Mouse (Mus musculus) monocyte, adult 2 months (primary cell): ENCODE data around the gene Plekhg3.

Source experiments
- DNase-seq, 2 experiments: peaks; one replicate each; pipeline ENCODE4 v3.0.0; 2022; ENCODE audit warnings: low spot score in 2 of 2, low read depth in 1 of 2

Plekhg3 gene

DNA sequence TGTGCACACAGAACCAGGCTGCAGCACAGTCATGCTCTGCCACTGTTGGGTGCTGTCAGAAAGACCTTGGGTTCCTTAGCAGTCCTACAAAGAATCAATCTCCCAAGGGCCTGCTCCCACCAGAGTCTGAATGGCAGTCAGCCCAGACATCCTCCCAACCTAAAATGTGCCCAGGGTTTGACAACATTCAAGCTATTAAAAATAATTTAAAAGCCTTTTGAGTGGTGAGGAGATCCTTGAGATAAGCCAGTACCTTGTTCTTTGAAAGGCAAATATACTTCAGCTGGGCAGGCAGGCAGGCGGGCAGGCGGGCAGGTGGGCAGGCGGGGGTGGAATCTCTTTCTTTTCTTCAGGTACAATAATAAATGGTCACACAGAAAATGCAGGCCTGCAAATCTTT, 5.8 kb upstream of the Plekhg3 start:
- no peak for DNase-seq

DNA sequence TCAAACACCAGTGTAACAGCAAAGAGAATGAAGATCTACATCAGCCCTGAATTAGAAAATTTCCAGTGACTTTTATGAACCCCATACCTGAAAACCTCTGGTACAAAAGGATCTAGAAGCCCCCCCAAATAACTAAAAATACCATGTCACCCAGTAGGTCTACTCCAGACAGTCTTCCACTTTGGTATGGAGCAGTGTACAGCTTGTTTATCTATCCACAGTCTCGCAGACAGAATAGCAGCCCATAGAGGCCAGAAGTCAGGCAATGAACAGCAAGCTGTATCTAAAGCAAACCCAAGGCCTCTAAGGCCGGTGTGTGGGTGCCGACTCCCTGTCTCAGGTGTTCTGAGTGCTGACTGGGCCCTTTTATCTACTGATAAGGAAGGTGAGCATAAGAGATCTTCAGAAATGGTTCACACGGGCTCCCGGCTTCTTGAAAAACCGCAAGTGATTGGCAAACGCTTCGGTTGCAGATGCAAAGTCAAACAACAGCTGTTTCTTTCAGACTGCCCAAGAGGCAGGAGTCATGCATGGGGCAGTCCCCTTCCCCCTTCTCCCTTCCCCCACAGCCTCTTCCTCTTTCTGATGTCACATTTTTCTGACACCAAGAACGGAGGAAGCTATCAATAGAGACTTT, 3.3 kb upstream of the Plekhg3 start:
- peak; percentile 40 to 55 for DNase-seq

DNA sequence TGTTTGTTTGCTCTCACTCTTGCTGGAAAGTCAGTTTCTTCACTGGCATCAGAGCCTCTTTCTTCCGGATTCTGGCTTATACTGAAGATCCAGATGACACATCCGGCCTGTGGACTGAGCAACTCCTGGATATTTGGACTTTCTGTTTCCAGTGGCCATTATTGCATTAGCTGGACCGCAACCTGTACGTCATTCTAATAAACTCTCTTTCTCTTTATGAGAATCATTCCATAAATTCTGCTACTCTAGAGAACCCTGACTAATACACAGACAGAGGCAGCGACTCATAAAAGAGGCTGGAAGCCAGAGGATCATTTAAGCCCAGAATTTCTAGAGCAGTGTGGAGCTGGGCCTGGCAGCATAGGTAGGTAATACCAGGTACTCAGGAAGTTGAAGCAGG, 1.9 kb upstream of the Plekhg3 start:
- DNase-seq, result no peak

DNA sequence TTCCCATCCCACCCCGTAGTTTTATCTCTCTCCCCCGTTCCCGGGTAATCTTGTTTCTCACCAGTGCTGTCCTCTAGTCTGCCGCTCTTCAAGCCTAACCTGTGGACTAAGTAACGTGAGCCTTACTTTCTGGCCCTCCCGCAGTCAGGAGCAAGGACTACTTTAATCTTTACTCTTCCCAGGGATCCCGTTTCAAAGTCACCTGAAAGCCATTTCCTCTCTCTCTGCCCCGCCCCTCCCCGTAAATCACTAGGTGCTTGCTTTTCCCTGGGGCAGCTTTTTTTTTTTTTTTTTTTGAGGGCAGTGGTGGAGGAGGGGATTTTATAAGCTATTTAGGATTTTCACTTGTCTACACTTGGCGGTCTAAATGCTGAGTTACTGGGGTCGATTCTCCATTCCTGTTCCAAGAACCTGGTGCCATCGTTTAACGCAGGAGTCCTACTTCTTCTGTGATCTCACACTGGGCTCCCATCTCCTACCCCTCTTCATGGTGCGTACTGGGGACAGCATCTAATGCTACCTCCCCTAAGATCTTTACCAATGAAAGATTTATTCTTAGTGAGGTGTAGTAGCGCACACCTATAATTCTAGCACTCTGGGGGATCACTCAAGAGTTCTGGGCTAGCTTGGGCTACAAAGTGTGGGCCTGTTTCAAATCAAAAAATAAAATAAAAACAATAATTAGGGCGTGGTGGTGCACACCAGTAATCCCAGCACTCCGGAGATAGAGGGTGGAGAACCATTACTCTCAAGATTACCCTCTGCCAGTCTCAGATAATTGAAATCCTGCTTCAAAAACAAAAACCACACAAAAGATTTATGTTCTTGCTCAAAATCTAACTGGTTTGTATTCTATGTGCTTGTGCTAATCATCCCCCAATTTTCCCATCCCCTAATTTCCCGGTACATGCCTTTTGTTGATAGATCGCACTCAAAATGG, 1.6 kb downstream of the Plekhg3 start:
- DNase-seq, result no peak

DNA sequence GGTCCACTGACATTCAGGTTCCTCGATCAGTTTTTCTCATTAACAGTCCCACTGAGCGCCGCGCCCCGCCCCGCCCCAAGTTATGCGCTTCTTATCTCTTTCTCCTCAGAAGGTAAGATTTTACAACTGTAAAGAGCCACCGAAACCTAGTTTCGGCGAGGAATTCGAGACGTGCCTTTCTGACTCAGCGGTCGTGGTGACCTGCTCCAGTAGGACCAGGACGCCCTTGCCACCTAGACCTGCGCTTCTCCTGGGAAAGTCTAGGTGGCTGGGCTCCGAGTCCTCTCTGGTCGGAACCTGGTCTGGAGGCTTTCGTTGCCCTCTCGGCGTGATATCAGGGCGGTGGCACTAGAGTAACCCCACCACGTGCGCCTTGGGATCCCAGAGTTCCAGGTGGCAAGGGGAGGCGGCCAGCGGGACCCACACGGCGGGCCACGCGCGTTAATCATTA, 2.3 kb downstream of the Plekhg3 start:
- DNase-seq, result no peak

DNA sequence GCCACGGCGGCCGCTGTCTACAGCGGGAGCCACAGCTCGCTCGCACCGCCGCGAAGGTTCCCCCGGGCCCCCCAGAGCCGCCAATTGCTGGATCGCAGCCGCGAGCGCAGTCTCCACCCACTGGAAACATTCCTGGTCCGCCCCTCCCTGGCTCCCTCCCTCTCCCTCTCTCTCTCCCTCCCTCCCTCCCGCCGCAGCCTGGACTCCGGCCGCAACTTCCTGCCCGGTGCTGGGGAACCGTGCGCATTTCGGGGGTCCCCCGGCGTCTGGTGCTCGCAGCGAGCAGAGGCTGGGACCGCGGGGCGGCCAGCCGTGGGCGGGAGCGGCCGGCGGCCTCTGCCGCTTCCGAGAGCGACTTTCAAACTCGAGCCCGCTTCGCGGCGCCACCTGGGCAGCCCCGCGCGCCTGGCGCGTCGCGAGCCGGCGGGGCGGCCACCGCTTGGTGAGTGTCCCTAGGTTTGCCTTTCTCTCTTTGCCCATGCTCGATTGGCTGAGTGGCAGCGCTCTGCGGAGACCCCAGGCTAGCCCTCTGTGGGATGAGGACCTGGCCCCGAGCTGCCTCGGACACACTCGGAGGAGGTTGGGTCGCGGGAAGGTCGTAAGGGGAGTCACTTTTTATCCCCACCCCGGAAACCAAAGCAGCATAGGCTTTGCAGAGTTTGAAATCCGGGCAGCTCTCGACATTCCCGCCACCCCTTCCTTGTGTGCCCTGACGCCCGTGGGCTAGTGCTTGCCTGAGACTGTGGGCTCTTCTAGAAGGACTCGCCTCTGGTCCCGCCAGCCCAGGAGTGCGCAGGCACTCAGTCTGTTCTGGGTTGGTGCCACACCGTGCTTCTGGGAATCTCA, 2.9 kb downstream of the Plekhg3 start:
- peak in 1 of 2 experiments; percentile 37 for DNase-seq

DNA sequence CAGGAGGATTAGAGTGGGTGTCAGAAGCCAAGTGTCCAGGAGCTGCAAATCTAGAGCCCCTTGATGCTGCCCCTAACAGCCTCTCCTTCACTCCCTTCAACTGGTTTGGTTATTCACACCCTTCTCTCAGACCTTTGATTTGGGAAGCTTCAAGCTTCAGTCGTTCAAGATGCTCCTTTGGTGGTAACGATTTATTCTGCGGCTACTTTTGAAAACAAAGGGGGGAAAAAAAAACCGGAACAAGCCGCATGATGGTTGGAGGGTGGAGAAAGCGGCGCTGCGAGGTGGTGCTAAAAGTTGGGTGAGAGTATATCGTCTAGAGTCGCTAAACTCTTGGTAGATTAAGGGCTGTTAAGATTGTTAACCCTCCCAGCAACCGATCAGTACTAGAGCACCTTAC, 3.5 kb downstream of the Plekhg3 start:
- no peak for DNase-seq

DNA sequence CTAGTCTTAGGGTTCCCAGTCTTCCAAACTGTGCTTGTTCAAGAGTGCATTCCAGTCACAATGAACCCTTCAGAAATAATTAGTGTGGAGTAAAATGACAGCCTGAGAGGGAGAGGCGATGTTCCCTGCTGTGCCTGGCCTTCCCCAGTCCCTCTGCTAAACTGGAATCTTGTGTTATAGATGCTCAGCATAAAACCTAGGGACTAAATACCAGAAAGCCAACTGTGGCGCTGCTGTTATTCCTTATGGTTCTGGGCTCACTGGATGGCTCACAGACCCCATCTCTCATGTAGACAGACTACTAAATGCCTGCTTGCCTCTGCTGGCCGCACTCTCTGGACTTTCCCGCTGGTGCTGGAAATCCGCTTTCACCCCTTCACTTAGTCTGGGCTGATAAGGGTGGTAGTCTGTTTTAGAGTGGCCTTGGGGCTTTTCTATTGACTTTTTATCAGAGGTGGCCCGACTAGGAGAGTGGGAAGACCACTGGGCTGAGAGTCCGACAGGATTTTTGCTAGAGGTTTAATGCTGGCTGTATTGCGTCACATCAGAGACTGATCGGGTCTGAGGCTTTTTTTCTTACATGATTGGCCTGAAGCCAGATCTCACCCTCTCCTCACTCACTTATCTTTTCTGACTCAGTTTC, 4.1 kb downstream of the Plekhg3 start:
- DNase-seq, result no peak

DNA sequence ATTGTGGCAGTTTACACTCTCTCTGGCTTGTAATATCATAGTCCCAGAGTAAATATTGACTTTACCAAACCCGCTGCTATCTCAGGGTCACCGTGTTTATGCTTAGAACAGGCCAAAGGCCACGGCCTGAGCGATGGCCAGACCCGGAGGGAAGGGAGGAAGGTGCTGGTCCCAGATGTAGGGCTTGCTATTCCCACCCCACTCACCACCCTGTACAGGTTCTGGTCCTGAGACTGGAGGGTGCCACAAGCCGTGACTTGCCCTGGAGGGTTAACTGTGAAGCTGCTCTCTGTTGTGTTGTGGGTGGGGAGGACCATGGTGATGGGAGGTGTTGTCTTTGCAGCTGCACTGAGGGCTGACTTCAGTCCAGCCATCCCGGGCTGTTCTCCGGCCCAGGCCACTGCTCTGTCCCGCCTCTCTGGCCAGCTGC, 4.8 kb downstream of the Plekhg3 start:
- no peak for DNase-seq

DNA sequence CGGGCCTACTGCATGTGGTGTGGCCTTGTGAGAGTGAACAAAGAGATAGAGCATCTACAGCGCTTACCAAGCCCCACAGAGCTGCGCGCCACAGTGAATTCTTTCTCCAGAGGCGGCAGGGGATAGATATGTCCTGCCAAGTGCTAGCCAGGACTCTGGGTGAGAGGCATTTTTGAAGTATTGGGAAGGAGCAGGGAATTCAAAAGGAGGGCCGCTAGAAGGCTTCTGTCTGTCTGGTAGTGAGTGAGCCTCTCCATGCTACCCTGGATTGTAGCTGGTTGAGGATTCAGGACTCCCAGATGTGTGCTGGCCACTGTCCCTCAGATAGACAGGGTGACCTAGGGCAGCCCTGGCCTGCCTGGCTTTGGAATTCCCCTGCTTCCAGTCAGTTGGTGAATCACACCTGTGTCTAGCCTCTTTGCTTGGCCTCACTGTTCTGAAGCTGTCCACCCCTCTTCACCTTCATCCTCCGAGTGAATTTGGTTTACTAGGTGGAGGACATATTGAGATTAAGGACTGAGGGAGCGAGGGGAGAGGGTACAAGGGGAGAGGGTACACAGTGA, 6.0 kb downstream of the Plekhg3 start:
- no peak for DNase-seq

DNA sequence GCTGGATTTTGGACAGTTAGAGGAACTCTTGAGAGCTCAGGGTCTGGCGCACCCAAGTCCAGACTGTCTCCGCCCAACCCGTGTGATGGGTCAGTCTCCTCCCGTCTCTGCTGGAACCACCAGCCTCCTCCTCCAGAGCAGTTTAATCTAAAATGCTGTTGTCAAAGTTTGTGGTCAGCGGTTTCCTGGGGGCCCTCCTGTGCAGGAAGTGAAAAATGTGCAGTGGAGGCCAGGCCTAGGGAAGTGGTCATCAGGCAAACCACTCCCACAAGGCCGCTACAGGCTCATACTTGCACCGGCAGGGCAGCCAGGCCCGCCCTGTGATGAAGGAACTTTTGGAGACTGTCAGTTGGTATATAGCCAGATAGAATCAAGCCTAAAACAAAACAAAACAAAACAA, 6.7 kb downstream of the Plekhg3 start:
- peak; percentile 85 to 91 for DNase-seq

DNA sequence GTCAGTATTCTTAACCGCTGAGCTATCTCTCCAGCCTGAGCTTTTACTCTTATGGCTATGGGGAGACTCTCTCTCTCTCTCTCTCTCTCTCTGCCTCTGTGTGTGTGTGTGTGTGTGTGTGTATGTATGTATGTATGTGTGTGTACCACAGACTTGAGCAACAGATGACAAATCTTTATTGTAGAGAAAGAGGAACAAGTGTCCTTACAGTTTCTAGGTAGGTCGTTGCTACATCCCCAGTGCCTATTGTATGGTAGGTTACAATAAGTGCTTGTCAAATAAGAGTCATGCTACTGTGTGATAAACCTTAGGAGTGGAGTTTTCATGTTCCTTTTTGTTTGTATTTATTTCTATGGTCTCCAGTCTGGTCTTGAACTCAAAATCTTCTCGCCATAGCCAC, 9.5 kb downstream of the Plekhg3 start:
- DNase-seq, result no peak

DNA sequence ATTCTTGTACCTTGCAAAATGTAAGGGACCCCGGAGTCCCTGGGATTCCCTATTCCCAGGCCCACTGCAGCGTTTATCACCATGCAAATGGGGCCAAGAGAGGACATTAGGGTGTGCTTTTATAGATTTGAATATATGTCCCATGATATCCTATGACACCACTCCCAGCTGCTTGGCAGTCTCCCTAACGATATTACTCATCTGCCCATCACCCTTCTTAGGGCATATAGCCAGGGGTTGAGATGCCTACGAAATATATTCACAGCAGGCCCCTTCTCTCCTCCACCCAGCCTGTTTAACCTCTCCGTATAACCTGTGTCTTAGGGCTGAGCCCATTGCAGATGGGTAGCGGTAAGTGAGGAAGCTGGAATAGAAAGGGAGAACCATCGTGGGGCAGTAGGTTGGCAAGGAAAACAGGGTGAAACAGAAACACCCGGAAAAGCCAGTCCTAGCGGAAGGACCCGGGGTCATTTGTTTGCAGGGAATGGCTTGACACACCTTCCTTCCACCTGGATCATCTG, 10.1 kb downstream of the Plekhg3 start:
- no peak for DNase-seq

DNA sequence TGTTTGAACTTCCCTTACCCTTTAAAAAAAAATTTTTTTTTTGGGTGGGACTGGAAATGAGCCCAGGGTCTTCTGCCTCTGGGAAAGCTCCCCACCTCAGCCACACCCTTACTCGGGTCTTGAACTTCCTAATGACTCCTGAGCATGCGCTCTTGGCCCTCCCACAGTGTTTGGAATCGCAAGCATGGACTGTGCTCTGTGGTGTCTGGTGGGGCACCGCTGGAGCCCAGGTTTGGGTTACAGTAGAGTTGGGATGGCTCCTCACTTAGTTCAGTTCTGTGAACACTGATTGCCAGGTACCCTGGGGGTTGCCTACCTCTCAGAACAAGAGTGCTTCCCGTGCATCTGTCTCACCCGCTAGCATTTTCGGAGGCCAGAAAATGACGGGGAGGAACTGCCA, 10.8 kb downstream of the Plekhg3 start:
- no peak for DNase-seq

DNA sequence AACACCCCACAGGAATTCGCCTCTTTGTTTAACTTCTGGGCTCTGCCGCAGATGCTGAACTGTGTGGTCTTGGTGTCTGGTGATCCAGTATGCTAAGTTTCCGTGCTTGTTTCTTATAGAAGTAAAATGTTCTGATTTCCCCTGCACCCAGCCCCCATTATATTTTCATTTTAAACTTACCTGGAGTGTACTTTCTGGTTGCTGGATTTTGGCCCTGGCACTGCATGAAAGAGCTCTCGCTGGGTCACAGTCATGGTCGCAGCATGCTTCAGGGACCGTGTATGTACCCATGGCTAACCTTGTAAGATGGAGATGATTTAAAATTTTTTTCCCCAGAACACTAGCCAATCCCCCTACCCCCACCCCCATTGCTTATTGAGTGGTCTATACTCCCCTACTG, 11.2 kb downstream of the Plekhg3 start:
- no peak for DNase-seq

DNA sequence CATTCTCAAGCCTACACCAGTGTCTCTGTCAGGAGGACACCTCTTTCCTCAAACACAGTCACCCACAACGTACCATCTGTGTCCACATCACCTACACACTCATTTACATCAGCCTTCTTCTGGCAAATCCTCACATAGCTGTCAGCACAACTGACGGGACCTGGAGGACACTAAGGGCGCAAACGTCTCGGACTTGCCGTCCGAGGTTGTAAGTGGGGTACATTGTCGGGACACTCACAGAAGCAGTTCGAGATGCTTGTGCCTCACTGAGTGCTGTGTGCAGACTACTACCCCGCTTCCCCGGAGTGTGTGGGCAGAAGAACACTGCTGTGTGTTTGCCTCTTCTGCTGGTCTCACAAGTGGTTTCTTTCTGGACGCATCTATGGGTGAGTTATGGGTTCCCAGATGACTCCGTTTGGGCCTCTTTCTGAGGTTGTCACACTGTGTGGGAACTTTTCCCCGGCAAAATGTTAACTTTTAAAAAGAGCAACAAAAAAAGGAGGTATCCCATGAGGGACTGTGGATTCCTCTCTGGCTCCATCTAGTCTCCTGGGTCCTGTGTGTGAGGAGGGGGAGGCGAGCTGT, 15.2 kb downstream of the Plekhg3 start:
- DNase-seq, result no peak

DNA sequence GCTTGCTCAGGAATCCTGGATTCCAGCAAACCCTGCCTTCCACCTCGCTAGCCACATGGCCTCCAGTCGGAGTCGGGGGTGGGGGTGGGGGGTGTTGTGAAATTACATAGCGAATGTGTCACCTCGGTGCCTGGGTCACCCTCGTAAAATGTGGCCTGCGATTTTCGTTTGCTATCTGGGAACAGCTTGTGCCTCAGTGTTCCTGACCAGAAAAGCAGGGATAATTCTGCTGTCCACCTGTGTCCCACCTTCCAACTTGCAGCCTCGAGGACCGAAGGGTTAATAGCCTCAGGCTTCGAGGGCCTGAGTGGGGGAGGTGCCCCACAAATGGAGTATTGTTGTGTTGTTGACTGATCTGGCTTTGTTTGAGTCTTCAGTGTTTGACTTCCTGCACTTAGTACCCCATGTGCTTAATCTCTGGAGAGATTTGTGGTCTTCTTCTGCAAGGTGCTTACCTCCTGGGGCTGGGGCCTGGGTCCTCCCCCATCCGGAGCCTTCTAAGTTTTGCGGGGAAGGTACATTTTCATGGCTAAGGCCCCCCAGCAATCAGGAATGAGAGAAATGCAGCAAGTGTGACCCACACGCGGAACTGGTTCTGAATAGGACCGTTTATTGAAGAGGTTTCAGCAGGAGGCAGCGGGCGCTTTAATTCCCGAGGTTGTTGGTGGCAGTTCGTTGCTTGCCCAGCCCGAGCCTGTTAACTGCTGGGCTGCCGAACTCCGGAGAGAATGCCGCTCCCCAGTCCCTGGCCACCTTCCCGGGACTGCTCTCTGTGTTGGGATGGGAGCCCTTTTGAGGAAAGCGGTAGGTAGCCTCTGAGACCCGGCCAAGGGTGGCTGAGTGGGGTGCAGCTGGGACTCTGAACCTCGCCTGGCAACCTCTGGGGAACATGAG, 15.9 kb downstream of the Plekhg3 start:
- DNase-seq, result no peak

DNA sequence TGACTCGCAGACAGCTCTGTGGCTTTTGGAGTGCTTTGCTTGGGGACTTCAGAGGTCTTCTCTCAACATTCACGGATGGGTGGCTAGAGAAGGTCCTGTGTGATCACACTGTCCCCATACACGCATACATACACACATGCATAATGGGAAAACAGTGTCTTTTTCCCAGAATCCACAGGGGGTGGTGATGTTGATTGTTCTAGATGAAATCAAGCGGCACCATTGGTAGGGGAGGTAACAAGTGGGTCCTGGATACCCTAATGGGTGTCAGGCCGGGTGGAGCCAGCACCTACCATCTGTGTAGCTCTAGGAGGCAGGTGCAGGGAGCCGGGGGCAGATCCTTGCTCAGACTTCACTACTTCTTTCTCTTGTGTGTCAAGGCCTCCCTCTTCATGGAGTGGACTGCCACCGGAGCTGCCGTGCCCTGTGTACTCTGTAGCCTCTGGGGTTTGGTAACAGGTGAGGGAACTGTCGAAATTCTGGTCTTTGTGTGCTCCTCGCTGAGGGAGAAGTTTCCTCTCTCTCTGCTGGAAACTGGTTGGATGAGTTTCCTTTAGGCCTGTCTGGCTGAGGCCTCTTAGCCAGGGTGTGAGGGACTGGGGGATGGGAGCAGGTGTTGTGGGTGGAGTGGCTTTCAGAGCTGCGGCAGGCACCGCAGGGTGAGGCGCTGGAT, 16.9 kb downstream of the Plekhg3 start:
- no peak for DNase-seq

DNA sequence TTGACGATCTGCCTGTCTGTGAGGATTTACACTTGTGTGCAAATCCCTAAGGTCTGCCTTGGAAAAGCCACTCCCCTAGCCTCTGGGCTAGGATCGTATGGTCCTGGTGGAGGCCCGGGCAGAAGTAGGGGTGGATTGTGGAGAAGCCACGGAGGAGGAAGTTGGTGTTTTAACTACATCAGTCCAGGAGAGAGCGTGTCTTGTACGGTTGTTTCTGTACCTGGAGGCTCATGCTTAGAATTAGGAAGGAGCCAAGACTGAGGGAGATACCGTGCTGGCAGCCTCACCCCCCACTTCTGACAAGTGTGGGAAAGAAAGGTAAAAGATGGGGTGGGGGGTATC, 17.4 kb downstream of the Plekhg3 start:
- DNase-seq, result no peak
